Mouse (Mus musculus) bone marrow macrophage, adult 2 months (primary cell): ENCODE measurements around the gene Cdc6. TPM values are rescaled to one million over a fixed set of nuclear protein-coding genes. Genes with fewer than 3 reads are reported as not detected.

ENCODE experiments used
- H3K27ac ChIP-seq: 2 replicates; pipeline ENCODE4 v1.5.1; 2012; ENCODE audit warnings: low read depth, low read length; ENCODE audit not compliant: insufficient read depth
- H3K4me1 ChIP-seq: 2 replicates; pipeline ENCODE4 v1.6.1; 2012; ENCODE audit warnings: low read length; ENCODE audit not compliant: control insufficient read depth, insufficient read depth
- H3K4me3 ChIP-seq: 2 replicates; pipeline ENCODE4 v1.5.1; 2012; ENCODE audit warnings: mild to moderate bottlenecking, low read length, moderate library complexity; ENCODE audit not compliant: insufficient read depth
- CTCF ChIP-seq: IDR thresholded peaks from 2 replicates; pipeline ENCODE4 v1.5.1; 2012; ENCODE audit warnings: low read depth, mild to moderate bottlenecking, low read length, moderate library complexity
- POLR2A ChIP-seq: IDR thresholded peaks from 2 replicates; pipeline ENCODE4 v1.6.1; 2012; ENCODE audit warnings: mild to moderate bottlenecking, low read depth, low read length, borderline replicate concordance
- polyA plus RNA-seq: library from polyadenylated mRNA; stranded (reverse); fragments of >200 nt; gene quantifications from 2 replicates; pipeline ENCODE4 v1.2.4, GENCODE M21; 2012; ENCODE audit not compliant: missing spikeins, insufficient read depth, insufficient read length

The Cdc6 gene
- polyA plus RNA-seq, 1 experiment: 6.9 TPM

DNA sequence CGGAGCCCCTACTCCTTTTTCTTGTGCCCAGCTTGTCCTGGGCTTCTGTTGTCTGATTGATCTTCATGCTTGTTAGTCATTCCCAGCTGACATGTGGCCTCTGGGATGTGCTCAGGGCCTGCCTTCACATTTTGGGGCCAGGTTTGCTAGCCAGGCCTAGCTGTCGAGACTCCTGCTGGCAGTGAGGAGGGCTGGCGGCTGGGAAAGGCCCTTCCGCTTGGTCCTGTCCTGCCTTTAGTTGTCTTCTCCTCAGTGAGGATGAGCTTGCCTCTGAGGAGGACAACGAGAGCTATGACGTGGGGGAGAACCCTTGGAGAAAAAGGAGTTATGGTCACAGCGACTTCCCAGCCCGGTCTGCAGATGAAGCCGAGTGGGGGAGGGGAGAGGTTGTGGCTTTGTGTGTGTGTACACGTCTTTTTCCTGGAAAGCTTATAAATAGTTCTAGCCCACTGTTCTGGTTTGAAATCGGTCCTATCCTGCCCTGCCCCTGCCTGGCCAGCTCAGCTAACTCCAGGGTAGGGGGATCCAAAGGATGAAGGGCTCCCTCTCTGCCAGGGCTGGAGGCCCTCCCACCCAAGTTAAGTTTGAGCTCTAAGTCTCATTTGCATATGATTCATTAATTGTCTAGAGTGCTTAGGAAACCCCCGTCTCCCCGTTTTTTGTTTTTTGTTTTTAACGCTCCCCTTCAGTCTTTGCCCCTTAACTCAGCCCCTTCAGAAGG, 36.3 kb downstream of the Cdc6 start:
- TF ChIP-seq POLR2A (no peak), CTCF (no peak; the same call in 1 of the 2 replicates)
- H3K4me3 ChIP-seq: peak overlapping the region; percentile 44
- H3K27ac ChIP-seq: peak overlapping the region; percentile 95
- H3K4me1 ChIP-seq: peaks cover 72% of the 10 kb centered on the region

DNA sequence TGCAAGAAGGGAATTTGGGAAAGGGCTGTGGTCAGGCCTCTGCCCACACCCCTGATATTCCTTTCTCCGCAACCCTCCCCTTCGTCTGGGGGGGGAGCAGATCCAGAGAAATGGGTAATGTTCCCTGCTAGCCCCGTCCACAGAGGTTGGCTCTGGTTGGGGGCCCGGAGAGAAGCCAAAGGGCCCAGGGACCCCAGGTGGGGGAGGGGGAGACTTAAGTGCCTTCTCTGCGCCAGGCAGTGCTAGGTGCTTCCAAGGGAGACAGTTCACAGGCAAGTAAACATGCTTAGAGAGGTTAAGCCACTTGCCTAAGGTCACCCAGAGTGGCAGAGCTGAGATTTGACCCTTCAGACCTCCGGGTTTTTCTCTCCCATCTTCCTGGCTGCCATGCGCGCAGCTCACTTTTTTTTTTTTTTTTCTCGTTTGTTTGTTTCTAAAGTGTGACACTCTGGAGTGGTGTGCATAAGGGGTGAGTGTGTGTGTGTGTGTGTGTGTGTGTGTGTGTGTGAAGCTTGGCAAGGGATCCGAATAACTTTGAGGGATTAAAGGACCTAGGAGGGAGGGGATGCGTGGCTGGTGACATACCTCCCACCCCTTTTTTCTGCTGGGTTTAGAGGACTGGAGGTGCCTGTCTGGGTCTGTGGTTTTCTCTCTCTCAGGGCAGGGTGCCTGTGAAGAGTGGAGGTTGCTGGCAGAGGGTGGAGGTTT, 37.5 kb downstream of the Cdc6 start:
- TF ChIP-seq CTCF: no peak
- TF ChIP-seq POLR2A: no peak
- H3K4me3 ChIP-seq: no peak overlapping the region
- H3K4me1 ChIP-seq: peaks cover 75% of the 10 kb centered on the region
- H3K27ac ChIP-seq: peak overlapping the region; percentile 95

DNA sequence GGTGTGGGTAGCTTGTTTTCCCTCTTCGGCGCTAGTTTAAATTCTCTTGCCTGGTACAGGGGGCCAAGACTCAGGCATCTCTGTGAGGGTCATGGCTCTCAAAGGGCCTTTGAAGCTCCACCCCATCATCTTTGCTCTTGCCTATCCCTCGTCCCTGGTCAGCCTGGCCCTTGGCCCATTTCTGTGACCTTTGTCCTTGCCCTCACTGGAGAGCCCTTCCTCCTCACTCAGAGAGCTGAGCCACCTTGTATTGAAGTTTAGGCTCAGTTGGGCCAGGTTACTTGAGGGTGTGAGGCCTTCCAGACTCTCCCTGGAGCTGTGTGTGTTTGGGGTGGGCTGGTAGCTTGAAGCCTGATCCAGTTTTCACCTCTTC, 38.0 kb downstream of the Cdc6 start:
- peaks cover 74% of the 10 kb centered on the region for H3K4me1 ChIP-seq
- H3K27ac ChIP-seq: no peak overlapping the region
- no peak for TF ChIP-seq CTCF
- TF ChIP-seq POLR2A: no peak
- H3K4me3 ChIP-seq: no peak overlapping the region

DNA sequence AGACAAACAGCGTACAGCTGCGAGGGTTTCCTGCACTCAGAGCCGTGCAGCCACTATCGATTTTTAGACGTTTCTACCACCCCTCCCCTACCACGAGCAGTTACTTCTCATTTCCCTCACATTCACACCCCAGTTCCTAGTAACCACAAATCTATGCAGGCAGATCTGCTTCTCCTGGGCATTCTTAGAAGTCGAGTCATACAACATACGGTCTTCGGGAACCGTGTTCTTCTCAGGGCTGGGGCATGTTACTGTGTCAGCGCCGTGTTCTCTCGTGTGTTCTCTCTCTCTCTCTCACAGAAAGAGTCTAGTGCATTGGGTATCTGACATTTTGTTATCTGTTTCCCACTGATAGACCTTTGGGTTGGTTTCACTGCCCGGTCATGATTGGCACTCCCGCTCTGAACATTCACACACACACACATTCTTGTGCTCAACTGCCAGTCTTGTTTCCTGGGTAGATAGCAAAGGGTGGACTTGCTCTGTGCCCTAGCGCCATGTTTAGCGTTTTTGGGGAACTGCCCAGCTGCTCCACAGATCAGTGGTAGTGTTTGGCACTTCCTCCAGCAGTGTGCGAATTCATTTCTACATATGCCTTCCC, 40.5 kb downstream of the Cdc6 start:
- peaks cover 82% of the 10 kb centered on the region for H3K4me1 ChIP-seq
- peak overlapping the region; percentile 94 for H3K27ac ChIP-seq
- no peak for TF ChIP-seq CTCF
- no peak for TF ChIP-seq POLR2A
- H3K4me3 ChIP-seq: peak overlapping the region; percentile 43

DNA sequence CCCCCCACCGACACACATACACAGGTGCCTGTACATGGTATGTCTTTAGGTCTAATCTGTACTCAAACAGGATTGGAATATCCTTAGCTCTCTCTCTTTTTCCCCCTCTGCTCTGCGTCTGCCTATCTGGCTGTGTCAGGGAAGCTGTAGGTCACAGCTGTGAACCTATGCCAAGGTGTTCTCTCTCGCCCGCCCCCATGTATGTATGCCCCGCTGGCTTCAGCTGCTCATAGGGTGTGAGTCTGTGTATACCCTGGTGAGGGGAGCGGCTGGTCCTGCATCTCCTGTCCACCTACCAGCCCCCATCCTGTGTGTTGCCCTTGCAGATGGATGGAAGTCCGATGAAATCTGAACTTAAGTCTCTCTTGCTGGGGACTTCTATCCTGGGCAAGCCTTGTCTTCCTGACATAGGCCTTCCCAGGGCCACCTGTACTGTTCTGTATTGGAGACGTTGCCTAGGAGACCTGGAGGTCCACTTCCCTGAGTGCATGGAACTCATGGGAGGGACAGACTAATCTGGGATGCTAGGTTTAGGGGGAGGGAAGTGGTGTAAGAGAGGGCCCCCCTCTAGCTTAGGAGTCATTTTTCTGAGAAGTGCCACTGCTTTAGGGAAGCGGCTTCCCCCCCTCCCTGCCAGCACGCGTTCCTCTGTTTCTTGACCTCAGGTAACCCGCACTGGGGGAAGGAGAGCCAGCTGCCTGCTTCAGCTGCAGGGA, 41.8 kb downstream of the Cdc6 start:
- H3K4me1 ChIP-seq: peaks cover 80% of the 10 kb centered on the region
- peak overlapping the region; percentile 94 for H3K27ac ChIP-seq

DNA sequence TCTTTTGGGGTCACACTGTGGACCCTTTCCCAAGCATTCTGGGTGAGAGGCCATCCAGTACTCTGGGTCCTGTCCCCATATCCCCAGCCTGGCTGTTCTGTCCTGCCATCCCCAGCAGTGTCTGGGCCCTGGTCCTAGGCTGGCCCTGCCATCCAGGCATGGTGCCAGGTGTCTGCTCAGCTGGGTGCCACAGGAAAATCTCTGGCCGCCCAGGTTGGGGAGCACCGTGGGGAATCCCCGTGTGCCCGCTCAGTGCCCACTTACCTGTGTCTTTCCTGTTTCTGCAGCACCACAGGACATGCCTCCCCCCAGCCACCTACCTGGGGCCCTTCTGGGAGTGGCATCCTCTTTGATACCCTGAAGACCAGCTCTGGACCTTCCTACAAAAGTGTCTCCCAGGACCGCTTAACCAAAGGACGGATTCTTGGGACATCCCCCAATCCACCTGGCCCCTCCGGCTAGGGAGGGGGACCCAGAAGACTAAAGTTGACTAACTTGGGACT, 42.4 kb downstream of the Cdc6 start:
- no peak overlapping the region for H3K4me3 ChIP-seq
- peak overlapping the region; percentile 43 for H3K27ac ChIP-seq
- TF ChIP-seq POLR2A (no peak), CTCF (no peak)
- peaks cover 80% of the 10 kb centered on the region for H3K4me1 ChIP-seq

More for the DNA sequence above, 41.8 kb downstream of the Cdc6 start:
- H3K4me3 ChIP-seq: no peak overlapping the region
- TF ChIP-seq POLR2A: no peak
- no peak for TF ChIP-seq CTCF

DNA sequence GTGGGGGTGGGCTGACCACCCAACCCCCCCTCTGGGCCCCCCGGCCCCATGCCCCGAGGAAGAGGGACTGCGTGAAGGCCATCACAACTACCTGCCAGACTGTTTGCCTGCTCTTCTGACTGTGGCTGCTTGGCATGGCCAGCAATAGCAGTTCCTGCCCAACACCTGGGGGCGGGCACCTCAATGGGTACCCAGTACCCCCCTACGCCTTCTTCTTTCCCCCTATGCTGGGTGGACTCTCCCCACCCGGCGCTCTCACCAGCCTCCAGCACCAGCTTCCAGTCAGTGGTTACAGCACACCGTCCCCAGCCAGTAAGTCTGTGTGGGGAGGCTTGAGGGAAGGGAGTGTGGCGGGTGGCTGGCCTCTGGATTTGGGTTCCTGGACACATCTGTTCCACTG, 42.9 kb downstream of the Cdc6 start:
- Histone ChIP-seq H3K4me1 (peaks cover 80% of the 10 kb centered on the region), H3K4me3 (no peak overlapping the region), H3K27ac (no peak overlapping the region)
- TF ChIP-seq CTCF (no peak), POLR2A (no peak)

DNA sequence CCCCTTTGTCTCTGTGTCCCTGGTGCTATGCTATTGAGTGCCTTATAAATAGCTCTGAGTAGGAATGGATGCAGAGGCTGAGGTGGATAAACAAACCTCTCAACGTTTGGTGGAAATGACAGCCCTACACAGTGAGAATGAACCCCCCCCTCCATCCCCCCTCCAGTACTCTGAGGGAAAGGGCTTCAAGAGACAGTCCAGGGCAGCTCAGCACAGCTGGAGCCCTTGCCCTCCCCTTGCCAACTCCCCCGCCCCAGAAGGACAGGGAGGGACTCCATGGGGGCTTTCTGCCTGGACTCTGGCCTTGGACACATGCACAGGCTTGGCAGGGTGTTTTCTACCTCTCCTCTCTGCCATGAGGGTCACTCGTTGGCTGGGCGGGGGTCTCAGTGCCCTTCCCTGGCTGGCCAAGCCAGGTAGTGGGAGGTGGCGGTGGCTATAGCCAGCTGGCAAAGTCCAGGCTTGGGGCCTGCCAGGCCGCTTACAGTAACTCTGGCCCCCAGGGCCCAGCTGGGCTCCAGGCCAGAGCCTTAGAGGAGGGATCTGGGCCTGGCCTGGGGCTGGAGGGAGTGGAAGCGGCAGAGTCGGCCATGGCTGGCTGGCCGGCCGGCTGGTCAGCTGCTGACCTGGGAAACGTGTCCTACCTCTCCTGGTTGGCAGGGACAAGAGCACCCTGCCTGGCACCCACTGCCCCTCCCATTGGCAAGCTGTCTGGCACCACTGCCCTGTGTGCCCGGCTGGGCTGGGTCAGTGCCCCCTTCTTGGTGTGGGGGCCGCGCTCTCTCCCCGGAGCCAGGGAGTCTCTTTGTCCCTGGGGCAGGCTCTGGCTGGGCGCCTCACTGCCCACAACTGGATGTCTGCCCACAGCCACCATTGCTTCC, 43.7 kb downstream of the Cdc6 start:
- H3K4me1 ChIP-seq: peaks cover 75% of the 10 kb centered on the region
- no peak for TF ChIP-seq CTCF
- no peak for TF ChIP-seq POLR2A
- no peak overlapping the region for H3K27ac ChIP-seq
- H3K4me3 ChIP-seq: no peak overlapping the region

DNA sequence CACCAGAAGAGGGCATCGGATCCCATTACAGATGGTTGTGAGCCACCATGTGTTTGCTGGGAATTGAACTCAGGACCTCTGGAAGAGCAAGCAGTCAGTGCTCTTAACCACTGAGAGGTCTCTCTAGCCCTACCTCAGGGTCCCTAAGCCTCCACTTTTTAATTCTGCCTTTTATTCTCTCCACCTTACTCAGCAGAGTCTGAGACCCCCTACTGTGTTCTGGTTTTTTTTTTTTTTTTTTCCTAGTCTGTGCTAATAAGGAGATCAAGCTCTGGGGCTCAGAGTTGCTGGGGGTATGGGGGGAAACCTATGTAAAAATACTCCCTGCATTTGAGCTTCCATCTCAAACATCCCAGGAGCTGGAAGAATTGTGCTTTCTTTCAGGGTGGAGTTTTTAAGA, 44.5 kb downstream of the Cdc6 start:
- no peak for TF ChIP-seq CTCF
- no peak for TF ChIP-seq POLR2A
- H3K4me1 ChIP-seq: peaks cover 73% of the 10 kb centered on the region
- no peak overlapping the region for H3K27ac ChIP-seq
- H3K4me3 ChIP-seq: no peak overlapping the region
